Mouse (Mus musculus) adrenal gland, adult 8-10 months (tissue): ENCODE measurements around the gene Gtsf1l. TPM values are rescaled to one million over a fixed set of nuclear protein-coding genes. Genes with fewer than 3 reads are reported as not detected.
A peak's percentile ranks its signal among the peaks of the same experiment; 100 is the strongest.

Source experiments
- DNase-seq: peaks from one replicate; pipeline ENCODE4 v3.0.0; 2022
- total RNA-seq, 4 experiments: library from RNA; stranded (reverse); gene quantifications; 2 replicates each; pipeline ENCODE4 v1.2.4; 2022

Gtsf1l gene
- total RNA-seq = not detected

DNA sequence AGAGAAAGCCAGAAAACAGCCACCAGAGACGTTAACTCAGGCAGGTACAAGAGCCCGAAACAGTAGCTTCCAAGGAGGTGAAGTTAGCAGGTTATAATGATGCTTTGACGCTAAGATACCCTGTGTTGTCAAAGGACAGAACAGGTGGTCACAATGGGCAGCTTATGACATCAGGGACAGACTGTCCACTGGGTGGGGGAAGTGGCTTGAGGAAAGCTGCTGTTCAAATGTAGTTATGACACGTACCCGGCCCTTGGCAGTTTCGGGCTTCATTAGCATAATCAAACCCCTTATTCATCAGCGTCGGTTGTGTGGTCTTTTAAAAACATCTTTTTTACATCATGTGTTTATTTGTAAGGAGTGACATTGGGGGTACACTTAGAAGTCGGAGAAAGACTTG is at the start of gene Gtsf1l:
TSS of gene Gtsf1l (minus strand) at position 128 of the 400 bp plus-strand sequence.
- DNase-seq = no peak

DNA sequence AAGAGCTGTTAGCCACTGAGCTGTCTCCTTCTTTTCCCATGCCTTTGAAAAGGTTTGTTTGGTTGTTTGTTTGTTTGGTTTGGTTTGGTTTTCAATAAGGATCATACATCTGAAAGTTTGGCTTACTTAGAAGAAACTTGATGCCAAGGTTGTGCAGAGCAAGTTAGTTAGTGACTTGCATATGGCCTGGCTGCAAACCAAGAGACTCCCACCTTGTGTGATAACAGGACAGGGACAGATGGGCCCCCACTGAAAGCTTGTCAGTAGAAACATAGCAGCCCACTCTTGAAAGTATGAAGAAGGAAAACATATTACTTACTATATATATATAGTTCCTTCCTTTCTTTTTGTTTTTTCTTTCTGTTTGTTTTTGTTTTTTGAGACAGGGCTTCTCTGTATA is 49.3 kb upstream of the Gtsf1l start:
- DNase-seq = no peak

DNA sequence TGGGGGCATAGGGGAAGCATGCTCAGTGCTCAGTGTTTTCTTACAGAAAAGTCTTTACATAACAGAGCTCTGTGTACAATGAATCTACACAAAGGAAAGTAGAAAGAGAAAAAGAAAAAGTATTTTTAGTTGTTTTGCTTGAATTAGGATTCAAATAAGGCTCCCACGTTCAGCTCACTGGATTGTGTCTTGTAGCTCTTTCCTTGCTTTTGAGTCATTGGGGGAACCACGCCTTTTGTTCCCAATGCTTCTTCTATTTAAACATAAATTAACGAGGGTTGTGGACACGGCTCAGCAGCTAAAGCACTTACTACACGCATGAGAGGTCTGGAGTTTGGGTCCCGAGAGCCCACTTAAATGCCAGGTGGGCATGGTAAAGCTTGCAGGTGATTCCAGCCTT is 48.3 kb upstream of the Gtsf1l start:
- no peak for DNase-seq

DNA sequence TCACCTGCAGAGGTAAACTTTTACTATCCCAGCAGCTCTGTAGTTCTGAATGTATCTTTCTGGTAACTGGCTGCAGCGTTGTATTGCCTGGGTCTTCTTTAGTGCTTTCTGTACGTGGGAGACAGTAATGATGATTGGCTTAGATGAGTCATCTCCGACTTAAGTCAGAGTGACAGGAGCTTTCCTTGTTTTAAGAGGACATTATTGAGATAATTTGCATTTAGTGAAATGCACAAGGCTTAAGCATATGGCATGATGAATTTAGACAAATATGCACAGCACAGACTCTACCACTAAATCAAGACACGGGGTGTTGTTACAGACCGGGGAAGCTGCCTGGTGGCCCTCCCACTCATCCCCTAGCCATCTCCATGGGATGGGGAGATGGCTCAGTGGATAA is 44.7 kb upstream of the Gtsf1l start:
- no peak for DNase-seq

DNA sequence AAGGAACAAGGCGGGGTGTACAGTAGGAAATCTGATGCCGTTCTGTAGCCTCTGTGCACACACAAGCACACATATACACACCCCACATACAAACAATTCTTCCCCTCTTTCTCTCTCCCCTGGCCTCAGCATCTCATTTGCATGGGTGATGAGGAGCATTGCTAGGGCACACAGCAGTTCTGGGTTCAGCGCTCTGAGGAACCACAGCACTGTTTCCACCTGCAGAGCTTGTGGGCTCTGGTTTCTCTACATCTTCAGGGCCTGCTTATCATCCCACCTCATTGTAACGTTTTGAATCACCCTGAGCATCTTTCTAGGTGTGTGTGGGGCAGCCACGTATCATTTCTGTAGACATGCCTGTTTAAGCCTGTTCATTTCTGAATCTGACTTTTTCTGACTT is 43.2 kb upstream of the Gtsf1l start:
- DNase-seq = no peak

DNA sequence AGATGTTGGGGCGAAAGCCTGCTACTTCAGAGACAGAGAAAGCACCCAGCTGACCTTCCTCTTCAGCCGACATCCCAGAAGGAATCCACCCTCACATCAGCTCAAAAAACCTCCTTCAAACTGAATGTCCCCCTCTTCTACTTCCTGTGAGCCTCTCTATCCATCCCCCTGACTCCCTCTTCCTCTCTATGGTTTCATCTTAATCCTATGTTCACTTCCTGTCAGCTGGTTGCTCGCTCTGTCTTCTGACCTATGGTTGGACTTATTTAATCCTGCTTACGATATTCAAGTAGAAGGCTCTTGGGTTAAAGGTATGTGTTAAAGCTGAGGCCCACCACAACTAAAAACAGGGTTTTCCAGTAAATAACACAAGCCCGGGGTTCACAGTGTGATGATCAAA is 35.8 kb upstream of the Gtsf1l start:
- no peak for DNase-seq

DNA sequence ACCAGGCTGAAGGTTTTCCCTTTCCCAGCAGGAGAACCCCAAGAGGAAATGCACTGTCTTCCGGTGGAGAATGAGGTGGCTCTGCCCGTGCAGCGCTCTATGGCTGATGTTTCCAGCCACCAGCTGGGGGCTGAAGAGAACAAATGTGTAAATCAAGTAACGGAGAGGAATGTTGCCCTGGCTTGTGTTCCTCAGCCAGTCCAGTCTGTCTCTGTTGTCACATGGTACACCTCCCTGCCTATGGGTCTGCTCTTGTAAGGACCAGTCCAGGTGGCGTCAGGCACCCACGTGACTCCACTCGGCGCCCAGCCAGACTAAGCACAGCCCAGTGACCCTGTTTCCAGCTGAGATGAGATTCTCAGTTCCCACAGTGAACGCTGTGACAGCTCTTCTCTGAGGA is 34.7 kb upstream of the Gtsf1l start:
- peak; percentile 17 for DNase-seq

DNA sequence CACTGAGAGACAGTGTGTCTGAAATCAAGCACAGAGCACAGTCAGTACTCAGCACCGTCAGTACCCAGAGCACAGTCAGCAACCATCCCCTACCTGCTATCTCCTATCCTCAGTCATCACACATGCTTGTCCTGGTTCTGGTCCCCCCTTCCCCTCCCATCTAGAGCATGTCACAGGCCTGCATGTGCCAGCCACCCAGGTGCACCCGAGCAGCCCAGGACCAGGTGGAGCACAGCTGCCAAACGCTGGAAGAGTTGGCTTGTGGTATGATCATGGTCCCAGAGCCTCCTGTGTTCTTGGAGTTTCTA is 33.7 kb upstream of the Gtsf1l start:
- no peak for DNase-seq

DNA sequence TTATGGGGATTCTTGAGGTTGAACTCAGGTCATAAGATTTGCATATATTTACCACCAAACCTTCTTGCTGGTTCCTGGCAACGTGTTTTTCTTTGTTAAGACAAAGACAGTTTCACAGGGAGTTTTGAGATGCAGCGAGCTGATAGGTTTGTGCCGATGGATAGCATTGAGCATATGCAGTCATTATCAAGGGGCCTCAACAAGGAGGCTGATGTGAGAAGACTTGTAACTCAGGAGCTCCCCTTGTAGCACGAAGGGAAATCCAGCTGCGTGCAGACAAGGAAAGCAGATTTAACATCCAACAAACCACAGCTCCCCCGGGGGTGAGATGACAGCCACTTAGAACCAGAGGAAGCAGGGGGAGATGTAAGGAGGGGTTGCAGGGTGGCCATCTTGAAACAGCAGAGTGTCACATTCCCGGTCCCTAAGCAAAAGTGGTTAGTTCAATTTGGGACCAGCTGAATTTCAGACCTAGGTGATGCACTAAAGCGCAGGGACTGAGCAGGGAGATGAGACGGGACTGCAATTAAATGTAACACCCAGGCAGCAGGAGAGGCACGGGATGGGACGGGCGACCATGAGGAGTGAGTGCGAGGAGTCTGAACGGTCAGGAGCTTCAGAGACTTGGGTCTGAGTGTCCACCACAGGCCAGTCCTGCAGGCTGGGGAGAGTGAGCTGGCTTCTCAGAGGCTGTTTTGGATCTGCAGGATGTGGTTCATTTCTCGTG is 33.1 kb upstream of the Gtsf1l start:
- DNase-seq = no peak

DNA sequence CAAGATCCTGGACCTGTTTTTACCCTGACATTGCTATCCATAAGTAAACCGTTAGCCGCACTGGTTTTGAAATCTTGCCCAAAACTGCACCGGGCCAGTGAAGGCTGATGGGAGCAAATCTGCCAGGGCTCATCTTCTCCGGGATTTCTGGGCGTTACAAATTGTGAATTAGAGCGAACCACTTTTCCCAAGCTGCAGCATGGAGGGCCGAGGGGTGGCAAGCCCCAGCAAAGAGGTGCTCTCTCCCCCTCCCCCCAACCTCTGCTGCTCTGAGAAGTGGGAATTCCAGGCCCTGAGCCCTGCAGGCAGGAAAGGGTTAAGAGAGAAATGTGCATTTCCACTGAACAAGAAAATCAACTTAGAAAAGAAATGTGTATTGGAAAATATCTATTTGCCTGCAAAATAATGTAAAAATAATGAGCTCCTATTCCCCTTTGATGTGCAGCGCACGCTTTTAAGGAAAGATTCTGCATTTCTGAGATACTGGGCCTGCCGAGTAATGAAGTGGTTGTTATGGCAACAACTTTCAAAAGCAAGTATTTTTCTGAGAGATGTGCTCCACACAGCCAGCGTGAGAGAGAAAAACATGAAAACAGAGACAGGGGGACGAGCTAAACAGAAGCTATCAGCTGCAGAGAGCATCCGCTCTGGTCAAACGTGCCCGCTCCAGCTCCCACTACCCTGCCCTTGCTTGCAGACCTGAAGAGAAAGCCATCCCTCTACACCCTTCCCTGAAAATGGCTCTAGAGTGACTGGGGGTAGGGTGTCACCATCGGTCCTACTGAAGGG is 24.0 kb upstream of the Gtsf1l start:
- no peak for DNase-seq

DNA sequence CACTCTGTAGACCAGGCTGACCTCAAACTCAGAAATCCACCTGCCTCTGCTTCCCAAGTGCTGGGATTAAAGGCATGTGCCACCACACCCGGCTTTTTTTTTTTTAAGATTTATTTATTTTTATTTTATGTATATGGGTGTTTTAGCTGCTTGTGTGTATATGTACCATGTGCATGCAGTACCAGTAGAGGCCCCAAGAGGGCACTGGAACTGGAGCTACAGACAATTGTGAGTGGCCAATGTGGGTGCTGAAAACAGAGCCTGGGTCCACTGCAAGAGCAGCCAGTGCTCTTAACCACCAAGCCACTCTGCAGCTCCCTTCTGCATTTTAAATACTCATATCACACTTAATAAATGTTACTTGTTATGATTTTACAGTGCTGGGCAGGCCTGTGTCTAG is 23.1 kb upstream of the Gtsf1l start:
- no peak for DNase-seq

DNA sequence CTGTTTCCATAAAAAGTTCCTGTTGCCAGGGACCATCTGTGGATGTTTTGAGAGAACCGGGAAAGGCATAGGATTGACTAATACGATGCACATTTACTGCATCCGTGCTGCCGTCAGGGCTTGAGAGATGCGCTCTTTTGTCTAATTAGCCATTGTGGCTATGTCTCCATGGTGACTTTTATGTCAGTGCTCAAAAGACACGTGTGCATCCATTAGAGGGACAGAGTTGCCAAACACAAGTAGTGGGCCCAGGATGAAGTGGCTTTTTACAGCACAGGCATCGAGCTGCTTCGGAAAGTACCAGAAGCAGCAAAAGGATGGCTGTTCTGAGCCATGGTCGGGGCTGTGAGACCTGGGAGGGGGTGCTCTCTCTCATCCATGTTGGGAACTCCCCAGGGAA is 20.7 kb upstream of the Gtsf1l start:
- no peak for DNase-seq

DNA sequence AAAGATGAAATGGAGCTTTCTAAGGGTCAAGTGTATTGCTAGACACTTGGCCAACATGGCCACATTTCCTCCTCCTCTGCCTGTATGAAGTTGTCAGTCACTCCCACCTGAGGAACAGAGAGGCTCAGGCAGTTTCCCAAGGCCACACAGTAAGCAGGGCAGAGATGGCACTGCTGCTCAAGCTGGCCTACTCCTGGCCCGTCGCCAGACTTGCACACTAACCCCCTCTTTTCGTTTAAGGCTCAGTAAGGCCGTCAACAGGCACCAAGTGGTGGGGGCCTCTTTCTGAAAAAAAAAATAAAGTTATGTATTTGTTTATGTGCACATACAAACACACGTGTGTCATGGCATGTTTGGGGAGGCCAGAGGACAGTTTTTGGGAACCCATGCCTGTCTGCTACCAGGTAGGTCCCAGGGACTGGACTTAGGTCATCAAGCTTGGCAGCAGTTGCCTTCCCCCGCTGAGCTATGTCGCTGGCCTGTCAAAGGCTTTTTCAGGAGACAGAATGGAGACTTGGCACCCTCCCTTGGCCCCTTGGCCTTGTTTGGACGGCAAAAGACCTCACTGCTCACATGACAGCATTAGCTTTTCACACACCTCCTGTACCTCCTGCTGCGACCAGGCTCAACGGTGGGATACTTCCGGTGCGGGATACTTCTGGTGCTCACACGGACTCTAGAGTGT is 16.6 kb upstream of the Gtsf1l start:
- no peak for DNase-seq

DNA sequence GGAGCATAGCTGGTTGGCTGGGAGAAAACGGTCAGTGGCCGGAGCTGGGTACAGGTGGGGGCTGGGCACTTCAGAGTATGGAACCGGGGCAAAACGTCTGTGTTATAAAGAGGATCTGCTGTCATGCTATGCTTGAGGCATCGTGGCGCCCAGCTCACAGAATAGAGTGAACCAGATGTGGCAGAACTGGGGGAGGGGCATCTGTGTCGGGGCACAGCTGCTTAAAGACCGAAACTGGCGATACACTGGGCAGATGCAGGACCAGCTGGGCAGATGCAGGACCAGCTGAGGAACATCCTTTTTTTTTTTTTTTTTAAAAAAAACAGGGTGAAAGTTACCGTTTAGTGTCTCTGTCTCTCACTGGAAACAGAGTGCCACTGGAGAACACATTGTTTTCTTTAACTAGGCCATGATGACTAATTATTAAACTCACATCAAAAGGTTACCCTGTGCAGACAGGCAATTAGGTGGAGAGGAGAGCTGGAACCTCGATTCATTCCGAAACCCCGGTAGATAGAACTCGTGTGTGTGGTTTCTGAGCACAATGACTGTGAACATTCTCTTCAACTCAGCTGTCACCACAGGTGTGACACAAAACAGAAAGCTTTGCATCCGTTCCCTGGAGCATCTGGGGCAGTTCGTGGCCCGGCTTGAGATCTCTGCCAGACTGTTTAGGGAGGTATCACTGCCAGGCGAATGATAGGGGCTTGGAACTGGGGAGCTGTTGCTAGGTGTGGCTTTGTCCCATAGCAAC is 15.4 kb upstream of the Gtsf1l start:
- DNase-seq = no peak

DNA sequence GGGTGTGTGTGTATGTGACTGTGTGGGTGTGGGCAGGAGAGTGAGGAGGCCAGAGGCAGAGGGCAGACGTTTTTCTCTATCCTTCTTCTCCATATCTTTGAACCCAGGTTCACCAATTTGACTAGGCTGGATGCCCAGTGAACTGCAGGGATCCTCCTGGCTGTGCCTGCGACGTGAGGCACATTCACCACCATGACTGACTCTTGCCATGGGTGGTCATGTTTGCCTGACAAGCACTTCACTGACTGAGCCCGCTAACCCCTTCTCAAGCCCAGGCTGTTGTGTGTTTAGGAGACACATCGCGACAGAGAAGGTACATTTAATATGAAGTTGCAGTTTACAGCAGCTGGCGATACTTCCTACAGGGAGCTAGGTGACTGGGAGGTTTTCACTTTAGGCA is 14.6 kb upstream of the Gtsf1l start:
- no peak for DNase-seq

DNA sequence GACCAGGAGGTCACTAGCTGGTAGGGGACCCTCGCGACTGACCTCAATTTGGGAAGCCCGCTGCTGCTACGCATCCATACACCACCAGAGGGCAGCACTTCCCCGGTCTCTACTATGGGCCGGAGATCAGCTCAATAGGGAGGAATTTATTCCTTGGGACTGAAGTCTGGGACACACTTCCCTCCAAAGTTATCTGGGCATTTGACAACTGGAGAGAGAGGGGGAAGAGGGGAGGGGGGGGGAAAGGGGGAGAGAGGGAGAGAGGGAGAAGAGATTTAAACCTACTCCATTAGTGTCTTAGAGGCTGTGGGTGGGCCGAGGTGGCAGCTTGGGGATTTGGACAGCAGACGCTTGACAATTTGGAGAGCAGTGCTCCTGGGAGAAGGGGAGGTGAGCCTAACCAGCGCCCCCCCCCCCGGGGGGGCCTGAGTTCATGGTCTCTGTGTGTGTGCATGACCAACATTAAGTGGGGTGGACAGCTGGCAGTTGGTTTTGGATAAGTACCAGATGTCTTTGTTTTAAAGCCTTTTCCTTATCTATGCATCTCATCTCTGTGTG is 14.1 kb upstream of the Gtsf1l start:
- peak; percentile 12 for DNase-seq

DNA sequence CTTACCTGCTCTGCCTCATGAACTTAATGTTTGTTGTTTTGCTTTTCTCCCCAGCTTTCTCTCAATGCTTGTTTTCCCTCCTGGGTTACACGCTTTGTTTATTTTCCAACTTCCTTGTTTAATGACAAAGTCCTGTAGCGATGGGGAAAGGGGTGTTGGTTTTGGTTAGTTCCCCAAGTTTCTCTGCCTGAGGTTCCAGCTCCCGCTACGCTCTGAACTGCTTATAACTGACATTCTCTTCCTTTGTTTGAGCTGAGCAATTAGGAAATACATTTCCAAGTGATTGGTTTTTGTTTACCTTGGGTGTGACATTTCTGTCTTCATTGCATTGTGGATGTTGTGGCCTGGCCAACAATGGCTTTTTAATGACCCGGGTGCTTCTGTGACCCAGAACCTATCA is 12.9 kb upstream of the Gtsf1l start:
- no peak for DNase-seq

DNA sequence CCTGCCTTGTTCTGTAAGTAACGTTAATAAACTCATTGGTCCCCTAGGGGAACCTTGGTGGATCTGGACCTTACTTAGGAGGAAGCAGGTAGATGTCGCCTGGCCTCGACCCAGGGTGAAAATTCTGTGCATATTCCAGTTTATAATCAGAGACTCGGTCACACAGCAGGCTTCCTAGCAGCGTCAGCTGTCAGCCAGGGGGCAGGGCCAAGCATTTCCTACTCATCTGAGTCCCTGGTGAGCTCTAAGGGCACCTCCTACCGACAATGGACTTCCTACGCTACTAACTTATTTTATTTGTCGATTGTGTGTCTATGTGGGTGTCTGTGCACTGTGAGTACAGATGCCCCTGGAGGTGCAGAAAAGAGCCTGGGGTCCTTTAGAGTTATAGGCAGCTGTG is 12.3 kb upstream of the Gtsf1l start:
- no peak for DNase-seq

DNA sequence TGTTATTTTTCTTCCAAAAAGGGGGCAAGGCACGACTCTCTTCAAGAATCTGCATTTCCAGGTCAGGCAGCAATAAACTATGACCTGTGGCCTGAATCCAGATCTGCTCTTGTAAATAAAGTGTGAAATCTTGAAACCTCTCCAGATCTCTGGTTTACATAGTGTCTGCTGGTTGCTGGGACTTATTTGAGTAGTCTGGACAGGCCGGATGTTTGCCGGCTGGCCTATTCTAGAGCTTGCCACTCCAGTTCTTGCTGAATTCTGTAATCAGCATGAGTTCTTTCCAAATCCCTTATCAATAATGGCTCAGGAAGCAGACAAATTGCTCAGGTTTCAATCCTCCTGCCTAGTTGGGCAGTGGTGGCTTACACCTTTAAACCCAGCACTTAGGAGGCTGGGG is 8.1 kb upstream of the Gtsf1l start:
- no peak for DNase-seq

DNA sequence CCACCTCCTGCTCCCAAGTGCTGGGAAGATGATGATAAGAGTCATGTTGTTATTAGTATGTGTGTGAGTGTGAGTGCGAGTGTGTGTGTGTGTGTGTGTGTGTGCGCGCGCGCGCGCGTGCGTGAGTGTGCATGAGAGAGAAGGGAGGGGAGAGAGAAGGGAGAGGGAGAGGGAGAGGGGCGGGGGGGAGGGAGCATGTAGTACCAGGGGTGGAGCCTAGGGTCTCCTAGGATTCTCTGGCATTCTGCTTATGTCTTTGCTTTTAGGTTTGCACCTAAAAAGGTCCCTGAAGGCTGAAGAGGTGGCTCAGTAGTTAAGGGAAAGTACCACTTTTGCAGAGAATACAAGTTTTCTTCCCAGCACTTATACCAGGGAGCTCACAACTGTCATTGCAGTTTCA is 7.3 kb upstream of the Gtsf1l start:
- DNase-seq = no peak

DNA sequence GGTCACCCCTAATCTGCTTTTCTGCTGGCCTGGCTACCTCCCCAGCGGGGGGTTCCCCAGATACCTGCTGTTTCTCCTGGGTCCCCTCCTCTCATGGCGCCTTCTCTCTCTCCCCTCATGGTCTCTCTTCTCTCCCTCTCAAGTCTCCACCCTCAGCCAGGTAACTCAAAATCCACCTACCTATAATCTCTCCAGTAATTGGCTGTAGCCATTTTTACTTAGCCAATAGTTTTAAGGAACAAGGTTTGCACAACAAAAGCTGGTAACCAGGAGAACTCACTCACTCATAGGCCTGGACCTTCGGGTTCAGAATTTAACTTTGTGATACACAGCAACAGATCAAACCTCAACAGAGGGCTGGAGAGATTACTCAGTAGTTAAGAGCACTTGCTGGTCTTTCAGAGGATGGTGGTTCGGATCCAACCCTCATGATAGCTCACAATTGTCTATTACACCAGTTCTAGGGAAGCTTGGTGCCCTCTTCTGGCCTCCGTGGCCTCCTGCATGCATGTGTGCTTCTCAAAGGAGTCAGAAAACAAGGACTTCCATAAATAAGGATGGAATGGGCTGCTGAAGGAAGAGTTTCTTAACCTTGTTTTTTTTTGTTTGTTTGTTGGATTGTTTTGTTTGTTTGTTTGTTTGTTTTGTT is 1.9 kb upstream of the Gtsf1l start:
- peak; percentile 19 for DNase-seq

DNA sequence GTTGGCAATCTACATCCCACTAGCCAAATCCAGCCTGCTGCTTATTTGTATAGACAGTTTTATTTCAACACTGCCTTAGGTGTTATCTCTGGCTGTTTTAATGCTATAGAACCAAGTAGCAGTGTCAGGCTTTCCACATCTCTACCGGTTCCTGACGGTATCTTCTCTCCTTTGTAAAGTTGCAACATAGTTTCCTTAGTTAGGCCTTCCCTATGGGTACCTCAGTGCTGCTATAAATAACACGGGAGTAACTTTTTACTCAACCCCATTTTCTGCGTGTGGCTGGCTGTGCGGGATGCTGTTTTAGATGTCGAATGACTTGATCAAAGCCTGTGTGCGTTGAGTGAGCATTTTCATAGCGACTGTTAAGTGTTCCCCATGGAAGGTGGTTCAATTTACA is 1.1 kb downstream of the Gtsf1l start:
- DNase-seq = no peak
